Mouse (Mus musculus): Measurements from ENCODE around the gene Vmn1r41.

The Vmn1r41 gene

GRCm38 (mm10) chr6:89740466-89740865 is at the start of gene Vmn1r41:
Gene Vmn1r41 (plus strand): TSS chr6:89740766.
- DNase-seq = no peak

- no peak for DNase-seq
Measured at GRCm38 (mm10) chr6:89706624-89707023, 33.9 kb upstream of the Vmn1r41 start.

GRCm38 (mm10) chr6:89707240-89707639 is 33.3 kb upstream of the Vmn1r41 start, which contains the start of gene Vmn1r40:
Gene Vmn1r40 (plus strand): TSS chr6:89707540.
- no peak for DNase-seq

GRCm38 (mm10) chr6:89718051-89718450 is 22.5 kb upstream of the Vmn1r41 start:
- DNase-seq = no peak

GRCm38 (mm10) chr6:89742811-89743210 is 2.2 kb downstream of the Vmn1r41 start:
- no peak for DNase-seq

- no peak for DNase-seq
Measured at GRCm38 (mm10) chr6:89790231-89790630, 49.7 kb downstream of the Vmn1r41 start.
